Mouse (Mus musculus) MEL-GATA-1-ER (cell line): Measurements from ENCODE around the gene Pdzd3.

Experiments
- DNase-seq: peaks from one replicate; pipeline ENCODE4 v3.0.0-alpha.2; 2012; ENCODE audit warnings: low read depth; ENCODE audit errors: extremely low read depth

The Pdzd3 gene

DNA sequence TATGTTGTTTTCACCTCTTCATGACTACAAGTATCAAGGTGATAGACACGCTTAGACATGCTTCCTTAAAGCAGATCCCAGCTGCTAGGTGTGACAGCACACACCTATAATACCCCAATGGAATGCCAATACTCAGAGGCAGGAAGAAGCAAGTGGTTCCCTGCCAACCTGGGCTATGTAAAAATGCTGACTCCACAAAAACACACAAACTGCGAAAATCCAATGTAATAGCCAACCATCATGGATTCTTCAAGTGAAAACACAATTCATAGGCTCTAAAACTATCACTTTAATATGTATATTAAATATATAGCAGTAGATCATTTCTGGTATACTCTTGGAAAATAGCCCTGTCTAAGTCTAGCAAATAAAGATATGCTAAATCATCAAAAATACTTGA, 43.4 kb downstream of the Pdzd3 start:
- no peak for DNase-seq

DNA sequence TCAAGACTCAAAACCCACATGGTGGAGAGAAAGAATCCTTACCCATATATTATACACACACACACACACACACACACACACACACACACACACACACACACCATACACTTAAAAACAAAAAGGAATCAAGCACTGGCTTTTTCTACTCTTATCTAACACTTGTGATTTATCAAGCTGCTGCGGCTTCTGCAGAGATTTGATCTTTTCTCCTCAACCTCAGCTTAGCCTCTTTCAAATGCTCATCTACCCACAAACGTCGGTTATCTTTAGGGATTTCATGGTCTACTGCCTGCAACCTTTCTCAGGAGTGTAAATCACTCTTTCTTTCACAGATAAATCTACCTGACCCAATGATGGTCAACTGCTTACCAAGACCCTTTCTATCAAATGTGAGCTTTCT, 50.8 kb downstream of the Pdzd3 start:
- DNase-seq = no peak

DNA sequence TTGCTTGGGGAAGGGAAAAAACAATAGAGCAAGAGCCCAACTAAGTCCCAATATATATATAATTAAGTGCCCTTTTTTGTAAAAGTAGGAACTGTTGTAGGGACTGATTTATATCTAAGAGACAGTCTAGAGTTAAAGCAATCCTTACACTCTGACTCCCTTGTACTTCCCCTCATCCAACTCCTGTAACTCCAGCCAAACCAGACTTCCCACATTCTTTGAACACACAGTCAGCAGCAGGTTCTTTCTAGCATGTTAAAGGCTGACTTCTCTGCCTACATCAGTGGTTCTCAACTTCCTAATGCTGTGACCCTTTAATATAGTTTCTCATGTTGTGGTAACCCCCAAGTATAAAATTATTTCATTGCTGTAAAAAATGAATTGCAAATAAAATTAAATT, 51.7 kb downstream of the Pdzd3 start:
- no peak for DNase-seq

DNA sequence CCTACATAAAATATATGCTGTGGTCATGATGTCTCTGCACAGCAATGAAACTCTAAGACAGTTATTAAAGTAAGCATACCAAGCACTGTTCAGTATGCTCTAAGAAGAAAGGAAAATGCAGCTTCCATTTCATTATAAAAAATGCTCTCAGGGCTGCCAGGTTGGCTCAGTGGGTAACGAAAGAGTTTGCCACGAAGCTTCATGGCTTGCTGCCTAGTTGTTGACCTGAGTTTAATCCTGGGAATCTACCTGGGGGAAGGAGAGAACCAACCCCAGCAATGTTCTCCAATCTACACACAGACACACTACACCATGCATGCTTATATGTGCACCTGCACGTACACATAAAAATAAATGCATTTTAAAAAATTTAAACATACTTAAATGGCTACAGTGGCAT, 52.1 kb downstream of the Pdzd3 start:
- no peak for DNase-seq
